Mouse (Mus musculus) liver, embryonic 13.5 days (tissue): ENCODE measurements at regions not wholly inside any gene's neighbourhood (a gene's known extent, or its start where the extent isn't known, plus 50 kb on each side); places are given as distances from the start of the nearest gene placed in this dataset.

ENCODE experiments used
- ATAC-seq: fragments of 200-750 bp; cut with Nextera tagmentation; 2 replicates; pipeline ENCODE4 v1.8.0; 2017; ENCODE audit warnings: low read depth, mild to moderate bottlenecking, moderate number of reproducible peaks, moderate library complexity
- DNase-seq: peaks from one replicate; pipeline ENCODE4 v3.0.0; 2022
- H3K27ac ChIP-seq: fragments of 300-500 bp; sonication (generic); 2 replicates; pipeline ENCODE4 v1.5.1; 2015; ENCODE audit warnings: moderate library complexity, mild to moderate bottlenecking, inconsistent platforms
- H3K27me3 ChIP-seq: fragments of 300-500 bp; sonication (generic); 2 replicates; pipeline ENCODE4 v1.6.1; 2015; ENCODE audit warnings: mild to moderate bottlenecking, inconsistent platforms
- H3K36me3 ChIP-seq: fragments of 300-500 bp; sonication (generic); 2 replicates; pipeline ENCODE4 v1.6.1; 2015; ENCODE audit warnings: mild to moderate bottlenecking, inconsistent platforms
- H3K4me1 ChIP-seq: fragments of 300-500 bp; sonication (generic); replicated peaks from 2 replicates; pipeline ENCODE4 v1.6.1; 2015; ENCODE audit warnings: inconsistent platforms
- H3K4me2 ChIP-seq: fragments of 300-500 bp; sonication (generic); 2 replicates; pipeline ENCODE4 v1.6.1; 2015; ENCODE audit warnings: inconsistent platforms, mild to moderate bottlenecking, moderate library complexity
- H3K4me3 ChIP-seq: fragments of 300-500 bp; sonication (generic); replicated peaks from 2 replicates; pipeline ENCODE4 v1.5.1; 2015; ENCODE audit warnings: mild to moderate bottlenecking, inconsistent platforms
- H3K9ac ChIP-seq: fragments of 300-500 bp; sonication (generic); 2 replicates; pipeline ENCODE4 v1.6.1; 2015; ENCODE audit warnings: mild to moderate bottlenecking, inconsistent platforms
- H3K9me3 ChIP-seq: fragments of 300-500 bp; sonication (generic); replicated peaks from 2 replicates; pipeline ENCODE4 v1.6.1; 2016; ENCODE audit warnings: inconsistent platforms
- WGBS: fragments of 180-500 bp; shearing (Covaris S2); methylation state at CpG from one replicate; pipeline ENCODE4 v1.1.7; 2015; ENCODE audit not compliant: insufficient replicate concordance; 5-methylcytosine and 5-hydroxymethylcytosine counted together

GRCm38 (mm10) chr1:52397460-52397859, 103.0 kb downstream of the Nab1 start:
- WGBS, result 23% methylated on average over 3 of the region's 3 CpGs
- Histone ChIP-seq H3K4me2 (no peak overlapping the region), H3K9me3 (no peaks in the 10 kb centered on the region), H3K9ac (no peak overlapping the region), H3K27me3 (no peaks in the 10 kb centered on the region), H3K4me3 (no peak overlapping the region), H3K36me3 (no peaks in the 10 kb centered on the region), H3K4me1 (no peaks in the 10 kb centered on the region), H3K27ac (no peak overlapping the region)
- ATAC-seq (no peak), DNase-seq (no peak)

- H3K4me2 ChIP-seq, result no peak overlapping the region
- 19% methylated on average over 2 of the region's 2 CpGs for WGBS
Observed at GRCm38 (mm10) chr1:52392933-52393332, 107.5 kb downstream of the Nab1 start.

GRCm38 (mm10) chr1:52388836-52389235, 111.6 kb downstream of the Nab1 start:
- no peak overlapping the region for H3K4me3 ChIP-seq
- H3K4me2 ChIP-seq, result no peak overlapping the region
- H3K36me3 ChIP-seq, result no peaks in the 10 kb centered on the region
- no peak overlapping the region for H3K27ac ChIP-seq
- no peaks in the 10 kb centered on the region for H3K27me3 ChIP-seq
- H3K4me1 ChIP-seq, result no peaks in the 10 kb centered on the region
- ATAC-seq, result no peak
- no peak overlapping the region for H3K9ac ChIP-seq
- no peak for DNase-seq
- no peaks in the 10 kb centered on the region for H3K9me3 ChIP-seq
- 54% methylated on average over 6 of the region's 6 CpGs for WGBS

More at GRCm38 (mm10) chr1:52392933-52393332, 107.5 kb downstream of the Nab1 start:
- no peaks in the 10 kb centered on the region for H3K27me3 ChIP-seq
- ATAC-seq, result no peak
- H3K9ac ChIP-seq, result no peak overlapping the region
- no peaks in the 10 kb centered on the region for H3K36me3 ChIP-seq
- H3K4me1 ChIP-seq, result no peaks in the 10 kb centered on the region
- H3K9me3 ChIP-seq, result no peaks in the 10 kb centered on the region
- H3K27ac ChIP-seq, result no peak overlapping the region
- DNase-seq, result no peak
- H3K4me3 ChIP-seq, result no peak overlapping the region

GRCm38 (mm10) chr1:52388118-52388517, 112.4 kb downstream of the Nab1 start:
- H3K4me3 ChIP-seq, result no peak overlapping the region
- H3K4me2 ChIP-seq, result no peak overlapping the region
- no peak overlapping the region for H3K9ac ChIP-seq
- no peak for ATAC-seq
- no peak overlapping the region for H3K27ac ChIP-seq
- DNase-seq, result no peak
- no peaks in the 10 kb centered on the region for H3K36me3 ChIP-seq
- H3K9me3 ChIP-seq, result no peaks in the 10 kb centered on the region
- 68% methylated on average over 6 of the region's 6 CpGs for WGBS
- H3K4me1 ChIP-seq, result no peaks in the 10 kb centered on the region
- no peaks in the 10 kb centered on the region for H3K27me3 ChIP-seq

GRCm38 (mm10) chr1:52387062-52387461, 113.4 kb downstream of the Nab1 start:
- ATAC-seq (no peak), DNase-seq (no peak)
- no peaks in the 10 kb centered on the region for H3K9me3 ChIP-seq
- no peak overlapping the region for H3K4me3 ChIP-seq
- H3K36me3 ChIP-seq, result no peaks in the 10 kb centered on the region
- 64% methylated on average over 3 of the region's 3 CpGs for WGBS
- H3K4me2 ChIP-seq, result no peak overlapping the region
- H3K27ac ChIP-seq, result no peak overlapping the region
- no peaks in the 10 kb centered on the region for H3K4me1 ChIP-seq
- H3K9ac ChIP-seq, result no peak overlapping the region
- H3K27me3 ChIP-seq, result no peaks in the 10 kb centered on the region

- H3K27me3 ChIP-seq, result no peaks in the 10 kb centered on the region
- no peak overlapping the region for H3K27ac ChIP-seq
- H3K4me3 ChIP-seq, result no peak overlapping the region
- DNase-seq, result no peak
- WGBS, result 66% methylated on average over 6 of the region's 6 CpGs
- no peak for ATAC-seq
- no peaks in the 10 kb centered on the region; the same call in 1 of the 2 replicates for H3K4me1 ChIP-seq
- no peak overlapping the region for H3K9ac ChIP-seq
- no peaks in the 10 kb centered on the region for H3K9me3 ChIP-seq
- H3K36me3 ChIP-seq, result no peaks in the 10 kb centered on the region
- H3K4me2 ChIP-seq, result no peak overlapping the region
Observed at GRCm38 (mm10) chr1:52375320-52375719, 125.2 kb downstream of the Nab1 start.

GRCm38 (mm10) chr1:52374666-52375065, 125.8 kb downstream of the Nab1 start:
- 62% methylated on average over 2 of the region's 2 CpGs for WGBS
- ATAC-seq (no peak), DNase-seq (no peak)
- Histone ChIP-seq H3K36me3 (no peaks in the 10 kb centered on the region), H3K4me1 (no peaks in the 10 kb centered on the region; the same call in 1 of the 2 replicates), H3K4me2 (no peak overlapping the region), H3K9ac (no peak overlapping the region), H3K4me3 (no peak overlapping the region), H3K27ac (no peak overlapping the region), H3K27me3 (no peaks in the 10 kb centered on the region), H3K9me3 (no peaks in the 10 kb centered on the region)

GRCm38 (mm10) chr1:52373817-52374216, 126.7 kb downstream of the Nab1 start:
- no peak overlapping the region for H3K4me2 ChIP-seq
- DNase-seq, result no peak
- H3K27me3 ChIP-seq, result no peaks in the 10 kb centered on the region
- H3K4me1 ChIP-seq, result no peaks in the 10 kb centered on the region; the same call in 1 of the 2 replicates
- no peaks in the 10 kb centered on the region for H3K9me3 ChIP-seq
- no peak for ATAC-seq
- H3K27ac ChIP-seq, result no peak overlapping the region
- WGBS, result 20% methylated on average over 2 of the region's 2 CpGs
- no peak overlapping the region for H3K4me3 ChIP-seq
- H3K36me3 ChIP-seq, result no peaks in the 10 kb centered on the region
- no peak overlapping the region for H3K9ac ChIP-seq

- WGBS, result 55% methylated on average over 7 of the region's 7 CpGs
- ATAC-seq (no peak), DNase-seq (no peak)
- H3K27ac ChIP-seq, result no peak overlapping the region
- no peak overlapping the region for H3K9ac ChIP-seq
- H3K36me3 ChIP-seq, result no peaks in the 10 kb centered on the region
- H3K27me3 ChIP-seq, result no peaks in the 10 kb centered on the region
- H3K4me3 ChIP-seq, result no peak overlapping the region
- H3K4me2 ChIP-seq, result no peak overlapping the region
- no peaks in the 10 kb centered on the region for H3K9me3 ChIP-seq
- H3K4me1 ChIP-seq, result no peaks in the 10 kb centered on the region
Observed at GRCm38 (mm10) chr1:52366386-52366785, 133.4 kb upstream of the Gls start.

- Histone ChIP-seq H3K27me3 (no peaks in the 10 kb centered on the region), H3K4me3 (no peak overlapping the region), H3K9ac (no peak overlapping the region), H3K36me3 (no peaks in the 10 kb centered on the region), H3K27ac (no peak overlapping the region), H3K4me1 (no peaks in the 10 kb centered on the region), H3K4me2 (no peak overlapping the region), H3K9me3 (no peaks in the 10 kb centered on the region)
- no peak for ATAC-seq
- WGBS, result 49% methylated on average over 3 of the region's 3 CpGs
- no peak for DNase-seq
Observed at GRCm38 (mm10) chr1:52363625-52364024, 130.6 kb upstream of the Gls start.

GRCm38 (mm10) chr1:52362976-52363375, 129.9 kb upstream of the Gls start:
- Histone ChIP-seq H3K27ac (no peak overlapping the region), H3K9me3 (no peaks in the 10 kb centered on the region), H3K4me1 (no peaks in the 10 kb centered on the region), H3K36me3 (no peaks in the 10 kb centered on the region), H3K9ac (no peak overlapping the region), H3K4me2 (no peak overlapping the region), H3K27me3 (no peaks in the 10 kb centered on the region), H3K4me3 (no peak overlapping the region)
- ATAC-seq (no peak), DNase-seq (no peak)

- Histone ChIP-seq H3K36me3 (no peaks in the 10 kb centered on the region), H3K4me2 (no peak overlapping the region), H3K9ac (no peak overlapping the region), H3K4me1 (no peaks in the 10 kb centered on the region), H3K27me3 (no peaks in the 10 kb centered on the region), H3K9me3 (no peaks in the 10 kb centered on the region), H3K27ac (no peak overlapping the region), H3K4me3 (no peak overlapping the region)
- DNase-seq (no peak), ATAC-seq (no peak)
- 72% methylated on average over 6 of the region's 6 CpGs for WGBS
Observed at GRCm38 (mm10) chr1:52354041-52354582, 121.1 kb upstream of the Gls start.
